Mouse (Mus musculus) left cerebral cortex, postnatal 25 days (tissue): ENCODE data around the gene Pcid2. TPM values are rescaled to one million over a fixed set of nuclear protein-coding genes. Genes with fewer than 3 reads are reported as not detected.
"Not testable (repeated sequence)": the region's sequence is repeated elsewhere in the genome, so short reads cannot be mapped to it uniquely, and the experiment has no call there.

Experiments
- DNase-seq, 2 experiments: peaks; one replicate each; pipeline ENCODE4 v3.0.0; 2022; ENCODE audit warnings: low spot score in 2 of 2, mixed read lengths in 1 of 2
- intact Hi-C: fragments of 180-260 bp; cut with DNase I; formaldehyde crosslinking; loops from one replicate; pipeline ENCODE4 v1.15.1; 2025
- total RNA-seq, 2 experiments: library from RNA; stranded (reverse); gene quantifications; 2 replicates each; pipeline ENCODE4 v1.2.3; 2021

The Pcid2 gene
- total RNA-seq = 10 to 100 TPM; 28.1 to 30.0 TPM

GRCm38 (mm10) chr8:13105087-13105881 lies at the start of gene Pcid2, which contains the start of gene Cul4a:
TSS of gene Pcid2 (minus strand) at chr8:13105459.
TSS of gene Cul4a (plus strand) at chr8:13105621.
- intact Hi-C loops = loop anchor here (1.0 to 10.0 kb wide), 5 partner anchors 76 to 210 kb away; no protein-coding TSS in a partner anchor
- DNase-seq = peak; percentile 97 to 98

DNA sequence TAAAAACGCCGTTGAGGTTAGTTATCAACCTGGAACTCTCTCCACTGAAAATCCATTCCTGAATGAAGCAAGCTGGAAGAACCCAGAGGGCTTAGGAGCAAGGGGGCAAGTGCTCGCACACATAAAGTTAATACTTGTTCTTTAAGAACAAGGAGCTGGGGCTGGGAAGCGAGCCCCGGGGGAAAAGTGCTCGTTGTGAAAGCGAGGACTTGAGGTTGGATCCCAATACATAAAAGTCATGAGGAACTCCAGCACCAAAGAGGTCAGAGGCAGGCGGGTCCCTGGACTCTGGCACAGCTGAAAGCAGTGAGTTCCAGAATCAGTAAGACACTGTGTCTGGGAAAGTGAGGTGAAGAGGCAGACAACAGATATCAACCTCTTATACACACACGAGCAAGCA lies 48.8 kb upstream of the Pcid2 start:
- DNase-seq = no peak

DNA sequence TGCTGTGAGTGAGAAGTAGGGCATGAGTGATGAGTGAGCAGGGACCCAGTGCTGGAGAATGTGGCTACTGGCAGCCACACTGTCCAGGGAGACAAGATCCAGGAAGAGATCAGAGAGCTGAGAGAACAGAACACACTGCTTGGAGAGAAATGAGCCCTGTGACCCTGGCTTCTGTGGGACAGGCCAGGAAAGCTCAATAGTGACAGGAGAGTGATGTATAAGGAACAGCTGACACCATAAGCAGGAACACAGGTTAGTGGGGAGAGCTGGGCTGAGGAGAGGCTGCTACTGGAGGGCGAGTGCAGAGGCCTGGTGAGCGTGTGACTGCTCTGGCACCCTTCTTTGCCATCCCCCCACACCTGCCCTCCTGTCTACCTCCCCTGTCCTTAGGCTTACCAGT lies 45.7 kb upstream of the Pcid2 start:
- no peak for DNase-seq
- intact Hi-C loops = no loop called here

More for the DNA sequence above, 48.8 kb upstream of the Pcid2 start:
- intact Hi-C loops = no loop called here

- intact Hi-C loops = no loop called here
- no peak for DNase-seq
These were observed 44.6 kb upstream of the Pcid2 start for GRCm38 (mm10) chr8:13149866-13150265.

- intact Hi-C loops = no loop called here
- DNase-seq = no peak
These were observed 44.0 kb upstream of the Pcid2 start for GRCm38 (mm10) chr8:13149287-13149686.

GRCm38 (mm10) chr8:13148476-13148875 lies 43.2 kb upstream of the Pcid2 start:
- DNase-seq = no peak
- intact Hi-C loops = no loop called here

DNA sequence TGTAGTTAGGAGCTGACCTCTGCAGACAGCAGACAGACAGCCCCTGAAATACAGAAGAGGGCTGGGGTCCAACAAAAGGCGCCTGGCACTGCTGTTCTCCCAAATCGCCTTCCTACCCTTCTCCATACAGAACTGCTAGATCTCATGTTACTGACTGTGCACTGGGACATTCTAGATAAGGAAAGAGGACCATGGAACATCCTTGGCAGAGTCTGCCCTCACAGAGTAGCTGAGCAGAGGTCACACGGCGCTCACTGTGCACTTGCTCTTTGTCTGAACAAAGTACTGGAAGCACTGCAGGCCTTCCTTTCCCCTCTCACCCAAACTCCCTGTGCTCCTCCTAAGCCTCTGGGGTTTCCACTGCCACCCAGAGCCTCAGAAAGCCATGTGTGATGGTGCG lies 36.4 kb upstream of the Pcid2 start:
- no peak for DNase-seq
- intact Hi-C loops = no loop called here

DNA sequence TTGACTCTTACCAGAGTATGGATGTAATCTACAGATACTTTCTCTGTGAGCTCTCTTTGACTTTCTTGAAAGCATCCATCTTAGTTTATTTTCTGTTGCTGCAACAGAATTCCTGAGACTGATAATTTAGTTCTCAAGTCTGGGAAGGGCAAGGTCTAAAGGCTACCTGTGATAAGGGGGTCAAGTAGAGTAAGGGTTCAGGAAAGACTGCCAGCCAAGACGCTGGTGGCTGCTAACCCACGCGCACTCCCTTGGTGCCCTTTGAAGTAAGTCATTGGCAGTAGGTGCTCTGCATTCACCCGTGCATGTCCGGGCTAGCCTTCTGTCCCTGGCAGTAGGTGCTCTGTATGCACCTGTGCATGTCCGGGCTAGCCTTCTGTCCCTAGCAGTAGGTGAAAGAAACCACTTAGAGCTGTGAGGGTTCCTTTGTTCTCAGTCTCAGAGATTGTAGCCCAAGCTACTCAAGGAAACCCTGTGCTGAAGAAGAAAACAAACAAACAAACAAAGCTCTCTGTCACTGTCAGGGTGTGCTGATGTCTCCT lies 34.5 kb upstream of the Pcid2 start:
- intact Hi-C loops = no loop called here
- DNase-seq = no peak

DNA sequence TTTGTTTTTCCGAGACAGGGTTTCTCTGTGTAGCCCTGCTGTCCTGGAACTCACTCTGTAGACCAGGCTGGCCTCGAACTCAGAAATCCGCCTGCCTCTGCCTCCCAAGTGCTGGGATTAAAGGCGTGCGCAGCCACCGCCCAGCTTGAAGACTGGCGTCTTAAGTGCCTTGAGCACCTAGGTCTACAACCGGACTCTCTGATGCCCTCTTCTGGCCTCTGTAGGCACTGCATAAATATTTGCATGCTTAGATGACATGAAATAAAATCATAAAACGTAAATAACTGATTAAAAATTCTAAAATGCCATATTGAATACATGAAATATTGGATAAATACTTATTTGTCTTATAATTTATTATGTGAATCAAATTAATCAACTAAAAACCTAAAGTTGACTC lies 27.0 kb upstream of the Pcid2 start:
- intact Hi-C loops = not testable (repeated sequence)
- peak; percentile 41 to 48 for DNase-seq

DNA sequence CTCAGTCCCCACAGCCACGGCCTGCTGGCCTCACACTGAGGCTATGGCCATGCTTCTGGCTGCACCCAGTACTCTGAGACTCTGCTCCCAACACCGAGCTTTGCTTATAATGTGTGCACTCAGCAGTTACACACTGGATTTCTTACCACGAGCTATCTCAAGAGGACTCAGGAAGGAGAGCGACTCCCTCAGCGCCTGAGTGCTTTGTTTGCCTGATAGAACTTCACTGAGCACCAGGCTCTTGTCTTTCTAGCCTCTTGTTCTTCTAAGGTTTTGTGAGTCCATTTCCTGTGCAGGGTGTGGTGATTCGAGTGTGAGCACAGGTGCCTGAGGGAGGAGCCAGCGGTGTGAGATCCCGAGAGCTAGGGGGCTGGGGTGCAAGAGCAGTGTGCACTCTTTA lies 19.6 kb upstream of the Pcid2 start:
- DNase-seq = no peak
- intact Hi-C loops = no loop called here

DNA sequence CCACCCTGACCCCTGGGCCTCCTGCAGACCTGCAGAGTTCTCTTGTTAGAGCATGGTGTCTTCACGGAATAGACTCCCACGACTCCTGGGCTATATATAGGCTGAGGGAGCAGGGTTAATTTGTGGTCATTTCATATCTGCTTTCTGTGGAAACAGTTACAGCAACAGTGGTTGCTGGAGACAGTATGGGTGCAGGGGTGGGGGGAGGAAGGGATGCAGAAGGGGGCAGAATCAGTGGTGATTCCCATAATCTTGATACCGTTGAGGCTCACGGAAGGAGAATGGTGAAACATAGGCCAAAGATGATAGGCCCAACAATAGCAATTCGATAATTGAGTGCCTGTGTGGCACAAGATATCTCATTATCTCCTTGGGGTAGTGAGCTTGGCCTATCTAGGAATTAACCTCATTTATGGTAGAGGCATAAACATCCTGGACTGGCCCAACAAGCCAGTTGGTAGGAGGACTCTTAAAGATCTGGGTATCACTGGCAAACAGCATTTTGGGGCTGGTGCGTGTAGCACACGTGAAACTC lies 17.7 kb upstream of the Pcid2 start:
- no peak for DNase-seq
- intact Hi-C loops = no loop called here

DNA sequence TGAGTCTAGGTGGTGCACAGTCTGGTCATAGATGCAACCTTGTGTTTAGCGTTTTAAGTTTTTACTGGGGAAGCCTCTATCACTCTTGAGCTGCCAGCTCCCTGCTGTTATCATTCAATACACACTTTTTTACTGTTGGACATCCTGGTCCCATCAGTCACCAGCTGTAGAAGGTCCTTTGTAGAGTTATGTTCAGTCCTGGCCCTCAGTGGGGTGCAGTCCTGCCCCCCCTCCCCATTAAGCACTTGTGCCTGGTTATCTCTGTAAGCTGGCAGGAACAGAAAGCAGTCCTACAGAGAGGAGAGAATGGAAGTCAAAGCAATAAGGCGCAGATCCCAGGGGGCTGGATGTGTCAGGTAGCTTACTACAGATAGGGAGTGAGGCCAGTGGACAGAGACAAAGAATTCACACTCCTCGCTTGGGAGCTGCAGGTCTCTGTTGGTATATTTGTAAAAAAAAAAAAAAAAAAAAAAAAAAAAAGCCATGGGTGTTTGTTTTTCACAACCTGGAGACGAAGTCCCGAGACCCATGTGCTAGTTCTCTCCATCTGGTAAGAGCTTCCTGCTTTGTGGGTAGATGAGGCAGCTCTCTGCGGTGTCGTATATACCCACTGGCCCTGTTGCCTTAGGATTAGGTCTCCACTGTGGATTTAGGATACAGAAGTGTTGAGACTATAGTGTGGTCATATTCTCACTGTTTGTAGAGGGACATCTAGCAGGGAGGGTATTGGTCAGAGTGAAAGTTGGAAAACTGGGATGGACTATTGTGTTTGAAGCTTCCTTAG lies 15.8 kb upstream of the Pcid2 start:
- intact Hi-C loops = no loop called here
- no peak for DNase-seq

DNA sequence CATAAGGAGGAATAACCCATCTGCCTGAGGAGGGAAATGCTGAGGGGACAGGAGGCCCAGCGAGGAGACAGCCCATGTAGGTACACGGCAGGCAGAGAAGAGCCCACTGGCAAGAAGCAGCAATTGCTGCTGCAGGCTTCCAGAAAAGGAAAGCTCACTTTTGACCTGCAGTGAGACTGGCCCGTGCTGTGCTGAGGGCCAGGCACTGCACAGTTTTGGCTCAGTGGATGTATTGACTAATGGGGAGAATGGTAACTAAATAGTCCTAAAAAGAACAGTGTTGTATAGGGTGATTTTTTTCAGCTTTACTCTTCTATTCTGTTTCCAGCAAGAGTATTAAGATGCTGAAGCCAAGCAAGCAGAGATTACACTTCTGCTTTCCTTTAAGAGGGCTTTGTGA lies 13.3 kb upstream of the Pcid2 start:
- intact Hi-C loops = no loop called here

GRCm38 (mm10) chr8:13117096-13117495 lies 11.8 kb upstream of the Pcid2 start:
- no peak for DNase-seq
- intact Hi-C loops = no loop called here

More for the DNA sequence above, 13.3 kb upstream of the Pcid2 start:
- no peak for DNase-seq

GRCm38 (mm10) chr8:13113232-13113631 lies 8.0 kb upstream of the Pcid2 start:
- intact Hi-C loops = no loop called here
- DNase-seq = no peak

DNA sequence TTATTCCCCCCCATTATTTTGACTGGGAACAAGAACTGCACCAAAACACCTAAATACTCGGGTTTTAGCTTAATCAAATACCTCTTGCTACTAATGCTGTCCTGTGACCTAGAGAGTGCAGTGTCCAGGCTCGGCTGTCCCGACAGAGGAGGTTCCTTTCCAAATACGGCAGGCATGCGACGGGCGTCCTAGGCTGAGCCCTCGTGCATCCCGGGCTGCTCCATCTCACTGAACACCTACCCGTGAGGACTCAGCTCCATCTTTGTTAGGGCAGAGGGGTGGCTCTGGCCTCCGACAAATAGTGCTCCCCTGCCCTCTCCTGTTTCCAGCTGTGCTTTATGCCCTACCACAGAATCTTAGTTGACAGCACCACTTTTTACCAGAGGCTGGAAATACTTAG lies 6.7 kb upstream of the Pcid2 start:
- DNase-seq = no peak
- intact Hi-C loops = no loop called here

- no peak for DNase-seq
- intact Hi-C loops = loop anchor here (5.0 to 10.0 kb wide), 2 partner anchors 103 to 215 kb away; no protein-coding TSS in a partner anchor
These were observed 4.2 kb upstream of the Pcid2 start for GRCm38 (mm10) chr8:13109416-13109960.

- DNase-seq = no peak
- intact Hi-C loops = loop anchor here (5.0 to 10.0 kb wide), 2 partner anchors 103 to 214 kb away; no protein-coding TSS in a partner anchor
These were observed 3.7 kb upstream of the Pcid2 start for GRCm38 (mm10) chr8:13108967-13109366.

- intact Hi-C loops = loop anchor here (5.0 to 10.0 kb wide), 2 partner anchors 104 to 213 kb away; no protein-coding TSS in a partner anchor
- DNase-seq = no peak
These were observed 2.9 kb upstream of the Pcid2 start for GRCm38 (mm10) chr8:13107990-13108638.
